Mouse (Mus musculus) heart, adult 11 months (tissue): ENCODE data around the gene Slc39a3.

Experiments used
- DNase-seq: peaks from one replicate; pipeline ENCODE4 v3.0.0; 2022

The Slc39a3 gene

DNA sequence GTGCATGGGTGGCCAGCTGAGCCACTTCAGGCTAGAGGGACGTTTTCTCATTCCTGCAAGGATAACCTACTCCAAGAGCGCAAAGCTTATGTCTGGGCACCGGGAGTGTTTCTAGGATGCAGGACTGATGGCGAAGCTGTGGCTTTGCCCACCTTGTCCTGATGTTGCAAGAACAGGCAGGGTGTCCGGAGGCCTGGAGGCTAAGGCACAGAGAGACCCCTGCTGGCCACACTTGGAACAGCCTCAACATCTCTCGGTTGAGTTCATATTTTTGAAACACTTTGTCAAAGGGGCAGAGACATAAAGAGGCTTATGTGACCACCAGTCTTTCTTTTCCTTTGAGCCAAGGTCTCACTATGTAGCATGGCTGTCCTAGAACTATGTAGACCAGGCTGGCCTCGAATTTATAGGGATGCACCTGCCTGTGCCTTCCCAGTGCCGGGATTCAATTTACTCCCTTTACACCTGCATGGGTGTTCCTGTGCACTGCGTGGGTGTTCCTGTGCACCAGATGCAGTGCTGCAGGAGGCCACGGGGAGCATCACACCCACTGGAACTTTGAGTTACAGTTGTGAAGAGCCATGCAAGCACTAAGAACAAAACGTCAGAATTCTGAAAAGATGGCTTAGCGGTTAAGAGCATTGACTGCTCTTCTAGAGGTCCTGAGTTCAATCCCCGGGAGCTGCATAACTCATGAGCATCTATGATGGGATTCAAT lies 4.4 kb upstream of the Slc39a3 start:
- no peak for DNase-seq

DNA sequence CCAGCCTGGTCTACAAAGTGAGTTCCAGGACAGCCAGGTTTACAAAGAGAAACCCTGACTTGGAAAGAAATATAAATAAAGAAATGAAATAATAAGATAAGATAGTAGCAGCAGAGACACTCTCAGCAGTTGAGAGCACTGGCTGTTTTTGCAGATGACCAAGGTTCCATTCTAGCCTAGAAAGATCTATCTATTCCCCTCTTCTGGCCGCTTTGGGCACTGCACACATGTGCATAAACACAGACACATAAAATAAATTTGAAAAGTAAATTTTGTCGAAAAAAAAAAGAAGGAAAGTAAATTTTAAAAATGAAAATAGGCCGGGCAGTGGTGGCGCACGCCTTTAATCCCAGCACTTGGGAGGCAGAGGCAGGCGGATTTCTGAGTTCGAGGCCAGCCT lies 975 bp downstream of the Slc39a3 start:
- no peak for DNase-seq

DNA sequence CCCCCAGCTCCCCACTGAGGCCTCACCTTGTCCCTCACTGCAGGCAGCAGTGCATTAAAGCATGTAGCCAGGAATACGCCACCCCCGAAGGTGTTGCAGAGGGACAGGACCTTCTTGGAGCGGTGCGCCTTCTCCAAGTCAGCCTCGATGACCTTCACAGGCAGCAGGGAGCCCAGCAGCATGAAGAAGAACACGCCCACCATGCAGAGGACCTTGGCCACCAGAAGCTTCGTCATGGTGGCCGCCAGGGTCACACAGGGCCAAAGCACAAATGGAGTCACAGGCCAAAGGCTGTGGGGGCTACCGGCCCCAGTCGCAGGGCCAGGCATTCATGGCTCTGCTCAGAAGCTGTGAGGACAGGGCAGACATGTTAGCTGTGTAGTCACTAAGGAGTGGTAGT lies 3.6 kb downstream of the Slc39a3 start:
- DNase-seq: no peak

DNA sequence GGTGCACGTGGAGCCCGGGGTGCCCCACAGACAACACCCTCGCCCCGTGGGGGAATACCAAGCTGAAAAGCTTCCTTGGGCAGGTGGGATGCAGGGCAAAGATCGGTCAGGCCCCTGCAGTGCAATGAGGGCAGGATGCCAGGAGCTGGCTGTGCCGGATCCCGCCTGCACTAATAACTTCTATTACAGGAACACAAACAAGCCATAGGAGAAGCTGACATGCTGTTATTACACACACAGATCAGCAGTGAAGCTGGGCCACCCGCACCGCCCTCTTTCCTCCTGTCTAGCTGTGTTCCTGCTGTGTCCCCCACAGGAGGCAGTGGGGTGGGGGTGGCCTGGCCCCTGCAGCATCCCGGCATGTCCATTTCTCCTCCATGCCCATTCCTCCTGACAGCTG lies 8.2 kb downstream of the Slc39a3 start:
- DNase-seq: no peak

DNA sequence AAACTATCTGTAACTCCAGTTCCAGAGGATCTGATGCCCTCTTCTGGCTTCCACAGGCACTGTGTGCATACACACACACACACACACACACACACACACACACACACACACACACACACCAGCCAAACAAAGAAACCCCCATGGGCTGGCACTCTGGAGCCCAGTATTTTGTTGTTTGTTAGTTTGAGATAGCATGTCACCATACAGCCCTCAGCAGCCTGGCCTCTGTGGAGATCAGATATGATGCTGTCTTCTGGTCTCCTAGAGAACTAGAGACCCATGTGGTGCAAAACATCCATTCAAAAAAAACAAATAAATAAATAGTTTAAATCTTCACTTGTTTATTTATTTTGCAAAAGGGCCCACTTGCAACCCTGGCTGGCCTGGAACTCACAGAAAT lies 9.0 kb downstream of the Slc39a3 start:
- no peak for DNase-seq

DNA sequence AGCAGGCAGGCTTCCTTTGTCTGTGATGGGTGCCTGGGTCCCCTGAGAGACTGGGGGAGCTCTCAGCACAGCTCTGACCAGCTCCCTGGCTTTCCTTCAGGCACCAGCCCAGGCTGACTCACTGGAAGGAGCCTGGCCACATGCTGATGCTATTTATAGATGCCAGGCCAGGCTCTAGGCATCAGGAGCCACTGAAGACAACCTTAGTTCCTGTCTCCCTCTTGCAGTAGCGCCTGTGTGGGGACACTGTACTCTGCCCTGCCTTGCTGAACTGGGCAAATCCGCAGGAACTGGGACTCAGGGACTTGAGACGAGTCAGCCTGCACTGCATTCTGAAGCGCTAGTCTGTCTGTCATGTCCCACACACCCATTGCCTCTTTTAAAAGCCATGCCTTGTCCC lies 9.9 kb downstream of the Slc39a3 start:
- DNase-seq: peak; percentile 94

DNA sequence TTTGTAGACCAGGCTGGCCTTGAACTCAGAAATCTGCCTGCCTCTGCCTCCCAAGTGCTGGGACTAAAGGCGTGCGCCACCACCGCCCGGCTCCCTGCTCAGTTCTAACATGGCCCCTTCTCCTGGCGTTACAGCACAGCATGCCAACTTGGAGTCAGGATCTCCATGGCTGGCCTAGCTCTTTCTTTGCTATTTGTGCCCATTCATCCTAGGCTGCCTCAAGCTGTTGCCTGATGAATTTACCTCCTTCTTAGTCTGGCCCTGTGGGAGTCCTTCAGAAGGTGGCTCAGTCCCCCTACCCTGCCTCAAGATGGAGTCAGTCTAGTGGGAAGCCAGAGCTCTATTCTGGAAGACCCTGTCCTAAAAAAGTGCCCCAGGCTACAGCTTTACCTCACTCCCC lies 10.4 kb downstream of the Slc39a3 start:
- DNase-seq: no peak

DNA sequence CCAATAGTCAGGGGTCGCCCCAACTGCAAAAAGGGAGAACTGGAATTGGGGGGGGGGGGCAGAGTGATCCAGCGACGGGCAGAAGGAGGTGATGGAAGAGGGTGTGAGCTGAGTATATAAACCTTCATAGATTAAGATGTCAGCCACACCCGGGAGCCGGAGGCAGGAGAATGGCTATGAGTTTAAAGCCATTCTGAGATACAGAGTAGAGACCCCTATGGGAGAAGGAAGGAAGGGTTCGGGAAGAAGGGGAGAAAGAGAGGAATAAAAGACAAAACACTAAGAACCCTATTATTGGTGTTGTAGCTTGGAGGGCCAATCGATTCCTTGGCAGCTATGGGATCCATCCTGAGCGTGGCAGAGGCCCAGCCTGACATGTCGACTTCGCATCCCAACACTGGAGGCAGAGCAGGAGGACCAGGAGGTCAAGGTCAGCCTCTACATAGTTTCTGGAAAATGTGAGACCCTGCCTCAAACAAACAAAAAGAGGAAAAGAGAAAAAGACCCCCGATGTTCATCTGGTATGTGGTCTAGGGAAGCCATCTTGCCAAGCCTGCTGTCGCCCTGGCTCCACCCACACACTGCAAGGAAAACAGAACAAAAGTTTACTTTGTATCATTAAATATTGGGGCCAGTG lies 11.5 kb downstream of the Slc39a3 start, which contains the start of gene Diras1:
Diras1 (minus strand) TSS at position 24 of the 637 bp plus-strand sequence.
- DNase-seq: no peak

DNA sequence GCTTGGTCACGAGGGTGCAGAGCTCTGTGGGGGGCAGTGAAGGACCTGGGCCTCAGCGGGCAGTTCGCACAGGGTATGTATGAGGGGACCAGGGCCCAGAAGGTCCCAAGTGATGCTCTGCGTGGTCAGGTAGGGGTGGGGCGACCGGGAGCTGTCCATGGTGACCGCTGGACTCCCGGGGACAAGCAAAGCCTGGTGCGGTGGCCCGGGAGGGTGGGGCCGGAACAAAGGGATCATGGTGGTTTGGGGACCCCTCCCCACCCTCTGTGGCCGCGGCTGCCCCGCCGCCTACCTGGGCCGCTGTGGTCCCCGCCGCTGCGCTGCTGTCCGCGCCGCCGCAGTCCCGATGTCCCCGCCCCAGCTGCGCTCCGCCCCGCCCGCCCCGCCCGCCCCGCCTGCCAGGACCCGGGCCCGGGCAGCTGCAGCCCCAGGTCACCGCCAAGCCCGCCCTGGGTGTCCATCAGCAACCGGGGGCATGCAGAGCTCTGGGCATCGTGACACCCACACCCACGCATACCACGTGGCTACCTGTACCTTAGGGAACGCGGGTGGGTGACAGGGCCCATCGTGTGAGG lies 12.1 kb downstream of the Slc39a3 start:
- DNase-seq: no peak

DNA sequence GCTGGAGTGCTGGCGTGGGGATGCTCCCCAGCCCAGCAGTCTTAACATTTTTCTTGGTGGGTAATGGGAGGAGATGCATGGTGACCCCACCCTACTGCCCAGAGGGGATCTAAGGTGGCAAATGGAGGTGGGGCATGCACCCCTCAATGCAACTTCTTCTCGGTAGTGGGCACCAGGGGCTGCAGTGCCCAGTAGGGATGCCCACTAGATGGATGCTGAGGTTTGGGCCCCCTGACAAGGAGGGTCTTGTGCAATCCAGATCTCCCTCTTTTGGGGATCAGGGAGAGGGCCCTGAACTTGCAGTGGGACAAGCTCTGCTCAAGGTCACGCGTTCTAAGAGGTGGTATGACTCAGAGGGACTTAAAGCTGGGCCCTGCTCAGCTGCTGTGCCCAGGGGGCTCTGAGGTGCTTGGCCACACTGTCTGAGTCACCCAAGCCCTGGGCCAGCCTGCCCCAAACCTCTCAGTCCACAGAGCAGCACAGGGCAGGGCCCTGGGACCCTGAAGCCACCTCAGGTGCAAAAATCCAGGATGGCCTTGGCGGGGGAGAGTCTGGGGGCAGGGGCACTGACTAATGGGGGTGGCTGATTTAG lies 12.8 kb downstream of the Slc39a3 start:
- DNase-seq: no peak

DNA sequence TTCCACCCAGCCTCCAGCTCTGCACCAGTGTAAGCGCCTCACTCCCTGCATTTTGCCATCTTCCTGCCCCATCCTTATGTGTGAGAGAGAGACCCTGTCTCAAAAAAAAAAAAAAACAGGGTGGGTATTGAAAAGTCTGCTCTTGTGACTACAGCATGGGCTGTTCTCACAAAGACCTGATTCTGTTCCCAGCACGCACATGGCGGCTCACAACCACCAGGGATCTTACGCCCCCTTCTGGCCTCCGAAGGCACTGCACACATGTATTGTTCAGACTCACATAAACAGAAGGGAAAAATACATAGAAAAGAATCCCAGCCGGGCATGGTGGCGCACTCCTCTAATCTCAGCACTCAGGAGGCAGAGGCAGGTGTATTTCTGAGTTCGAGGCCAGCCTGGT lies 14.5 kb downstream of the Slc39a3 start:
- DNase-seq: no peak

DNA sequence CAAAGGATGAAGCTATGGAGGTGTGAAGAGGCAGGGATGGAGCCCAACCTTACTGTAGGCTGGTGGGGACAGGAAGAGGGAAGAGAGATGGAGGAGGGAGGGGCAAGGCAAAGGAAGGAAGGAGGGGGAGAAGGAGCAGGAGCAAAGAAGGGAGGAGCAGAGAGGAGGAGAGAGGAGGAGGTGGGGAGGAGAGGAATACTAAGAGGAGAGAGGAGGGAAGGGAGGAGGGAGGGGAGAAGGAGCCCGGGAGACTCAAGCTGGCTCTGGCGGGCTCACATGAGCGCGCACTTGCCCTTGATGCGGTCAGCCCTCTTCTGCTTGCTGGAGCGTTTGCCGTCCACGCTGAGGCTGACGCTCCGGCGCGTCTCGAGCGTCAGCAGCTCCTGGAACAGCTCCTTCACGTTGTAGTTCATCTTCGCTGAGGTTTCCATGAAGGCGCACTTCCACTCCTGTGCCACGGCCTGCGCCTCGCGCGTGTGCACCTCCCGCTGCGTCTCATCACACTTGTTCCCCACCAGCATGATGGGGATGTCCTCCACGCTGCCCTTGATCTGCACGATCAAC lies 15.6 kb downstream of the Slc39a3 start:
- no peak for DNase-seq

DNA sequence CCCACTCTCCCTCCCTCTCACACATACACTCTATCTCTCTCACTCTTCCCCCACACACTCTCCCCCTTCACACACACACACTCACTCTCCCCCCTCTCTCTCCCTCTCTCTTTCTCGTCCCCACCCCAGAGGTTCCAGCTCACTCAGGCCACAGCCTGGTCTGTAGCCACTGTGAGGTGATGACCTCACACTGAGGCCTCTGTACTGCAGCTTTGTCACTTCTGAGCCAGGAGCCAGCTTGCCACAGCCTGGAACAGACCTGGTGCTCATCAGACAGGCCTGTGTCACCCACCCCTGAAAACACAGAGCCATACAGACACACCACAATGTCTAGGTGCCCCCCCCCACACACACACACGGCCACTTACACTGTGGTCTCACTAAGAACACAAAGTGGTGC lies 17.0 kb downstream of the Slc39a3 start:
- DNase-seq: no peak

DNA sequence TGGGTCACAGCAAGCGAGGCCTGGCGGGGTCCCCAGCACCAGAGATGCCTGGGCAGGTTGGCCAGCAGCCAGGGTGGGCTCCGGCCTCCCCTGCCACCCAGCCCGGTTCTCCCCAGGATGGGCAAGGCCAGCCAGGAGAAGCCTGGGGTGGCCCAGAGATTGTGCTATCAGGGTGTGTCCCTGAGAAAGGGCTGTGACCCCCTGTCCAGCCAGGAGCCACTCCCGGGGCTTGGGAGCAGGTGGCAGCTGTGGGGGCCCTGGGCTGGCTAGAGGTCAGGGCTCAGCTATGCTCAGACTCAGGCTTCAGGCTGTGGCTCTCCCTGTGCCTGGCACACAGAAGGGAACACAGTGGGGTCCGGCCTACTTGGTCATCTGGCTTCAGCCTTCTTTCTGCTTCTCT lies 17.5 kb downstream of the Slc39a3 start:
- DNase-seq: no peak

DNA sequence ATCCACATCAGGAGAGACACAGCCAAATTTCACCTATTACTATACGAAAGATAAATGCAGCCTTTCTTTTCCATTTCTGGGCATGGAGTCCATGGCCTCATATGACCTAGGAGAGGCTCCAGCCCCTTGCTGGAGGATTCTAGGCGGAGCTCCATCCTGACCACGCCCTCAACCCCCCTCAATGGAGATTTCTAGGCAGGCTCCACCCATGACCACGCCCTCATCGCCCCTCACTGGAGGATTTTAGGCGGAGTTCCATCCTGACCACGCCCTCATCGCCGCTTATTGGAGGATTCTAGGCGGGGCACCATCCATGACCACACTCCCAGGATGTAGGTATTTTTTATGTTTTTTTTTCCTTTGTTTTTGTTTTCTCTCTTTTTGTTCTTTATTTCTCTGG lies 18.9 kb downstream of the Slc39a3 start:
- DNase-seq: no peak

DNA sequence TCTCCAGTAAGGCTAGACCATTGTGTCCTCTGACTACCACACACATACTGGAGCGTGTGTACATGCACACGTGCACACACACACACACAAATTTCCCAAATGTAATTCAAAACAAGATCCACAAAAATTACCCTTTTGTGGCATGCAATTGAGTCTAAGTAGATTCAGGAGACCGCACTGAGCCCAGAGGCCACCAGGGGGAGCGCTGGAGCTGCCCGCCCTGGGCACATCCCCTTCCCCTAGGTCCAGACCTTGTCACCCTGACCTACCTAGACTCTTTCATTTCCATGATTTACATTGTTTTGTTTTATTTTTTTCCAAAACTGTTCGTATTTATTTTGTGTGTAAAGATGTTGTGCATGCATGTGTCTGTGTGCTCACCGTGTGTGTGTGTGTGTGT lies 20.6 kb downstream of the Slc39a3 start:
- no peak for DNase-seq

DNA sequence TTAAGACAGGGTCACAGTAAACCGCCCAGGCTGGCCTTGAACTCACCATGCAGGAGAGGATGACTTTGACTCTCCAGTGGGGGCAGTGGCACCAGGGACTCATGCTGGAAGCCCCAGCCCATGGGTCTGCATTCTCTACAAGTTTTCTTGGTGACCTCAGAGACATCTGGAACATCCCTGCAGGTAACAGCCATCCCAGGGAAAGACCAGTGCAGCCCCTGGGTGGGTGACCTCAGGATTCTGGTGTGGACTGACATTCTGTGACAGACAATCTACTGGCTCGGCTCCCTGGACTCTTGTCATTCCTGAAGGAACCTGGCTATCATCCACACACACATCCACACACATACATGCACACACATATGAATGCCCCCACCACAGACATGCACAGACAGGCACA lies 21.6 kb downstream of the Slc39a3 start:
- no peak for DNase-seq

DNA sequence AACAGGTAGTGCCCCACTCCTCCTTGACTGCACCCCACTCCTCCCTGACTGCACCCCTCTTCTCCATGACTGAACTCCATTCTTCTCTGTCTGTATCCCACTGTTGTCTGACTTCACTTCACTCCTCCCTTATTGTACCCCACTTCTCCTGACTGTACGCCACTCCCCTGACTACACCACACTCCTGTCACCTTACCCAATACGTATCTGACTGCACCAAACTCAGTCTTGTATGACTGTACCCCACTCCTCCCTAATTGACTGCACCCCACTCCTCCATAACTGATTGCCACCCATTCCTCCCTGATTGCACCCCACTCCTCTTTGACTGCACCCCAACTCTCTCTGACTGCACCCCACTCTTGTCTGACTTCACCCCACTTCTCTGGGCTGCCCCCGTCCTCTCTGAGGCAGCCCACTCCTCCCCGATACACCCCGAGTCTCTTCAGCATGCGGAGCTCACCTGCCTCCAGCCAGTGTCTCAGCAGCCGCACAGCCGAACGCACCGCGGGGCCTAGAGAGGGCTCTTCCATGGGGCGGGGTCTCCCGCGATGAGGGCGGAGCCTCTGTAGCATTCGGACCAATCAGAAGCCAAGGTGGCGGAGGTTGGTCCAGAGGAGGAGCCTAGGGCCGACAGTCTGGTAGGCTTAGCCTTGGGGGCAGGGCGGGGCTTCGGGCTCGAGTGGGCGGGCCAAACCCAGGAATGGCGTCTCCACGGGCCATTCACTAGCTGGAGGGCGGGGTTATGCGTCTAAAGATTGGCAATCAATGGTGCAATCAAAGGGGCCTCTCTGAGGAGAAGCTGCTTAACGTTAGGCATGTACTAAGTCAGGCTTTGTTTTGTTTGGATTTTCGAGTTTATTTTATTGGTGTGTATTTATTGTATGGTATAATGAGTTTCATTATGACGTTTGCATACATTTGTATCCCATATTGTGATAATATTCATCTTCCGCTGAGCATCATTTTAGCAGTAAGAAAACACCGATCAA lies 22.5 kb downstream of the Slc39a3 start, which contains the start of gene Gng7:
Gng7 (minus strand) TSS at position 553 of the 992 bp plus-strand sequence.
- peak; percentile 99 for DNase-seq

DNA sequence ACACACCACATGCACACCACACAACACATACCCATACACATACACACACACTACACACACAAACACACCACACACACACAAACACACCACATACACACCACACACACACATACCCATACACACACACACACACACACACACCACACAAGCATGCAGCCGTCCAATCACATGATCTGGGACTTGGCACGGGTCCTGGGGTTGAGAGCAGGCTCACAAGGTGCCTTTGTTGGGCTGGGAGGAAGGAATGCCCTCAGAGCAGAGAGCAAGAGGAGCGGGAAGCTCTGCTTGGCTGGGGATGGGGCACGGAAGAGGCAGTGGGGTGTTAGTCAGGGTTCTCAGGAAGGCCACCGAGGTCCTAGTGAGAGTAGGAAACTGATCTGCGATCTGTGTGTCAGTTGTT lies 26.4 kb downstream of the Slc39a3 start:
- DNase-seq: no peak

DNA sequence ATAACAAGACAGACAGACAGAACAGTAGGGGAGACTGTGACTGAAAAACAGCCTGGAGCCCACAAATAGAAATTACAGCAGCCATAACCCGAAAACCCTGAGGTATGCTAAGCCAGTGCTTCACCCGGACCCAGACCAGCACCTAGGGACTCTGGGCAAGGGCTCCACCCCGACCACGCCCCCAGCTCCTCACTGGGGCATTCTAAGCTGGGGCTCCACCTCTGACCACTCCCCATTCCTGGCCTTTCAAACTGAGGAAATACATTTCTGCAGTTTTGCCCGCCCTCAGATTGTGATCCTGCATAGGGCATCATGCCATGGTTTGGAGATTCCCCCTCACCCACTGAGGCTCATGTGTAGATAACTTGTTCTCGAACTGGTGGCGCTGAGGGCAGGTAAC lies 30.0 kb downstream of the Slc39a3 start:
- no peak for DNase-seq

DNA sequence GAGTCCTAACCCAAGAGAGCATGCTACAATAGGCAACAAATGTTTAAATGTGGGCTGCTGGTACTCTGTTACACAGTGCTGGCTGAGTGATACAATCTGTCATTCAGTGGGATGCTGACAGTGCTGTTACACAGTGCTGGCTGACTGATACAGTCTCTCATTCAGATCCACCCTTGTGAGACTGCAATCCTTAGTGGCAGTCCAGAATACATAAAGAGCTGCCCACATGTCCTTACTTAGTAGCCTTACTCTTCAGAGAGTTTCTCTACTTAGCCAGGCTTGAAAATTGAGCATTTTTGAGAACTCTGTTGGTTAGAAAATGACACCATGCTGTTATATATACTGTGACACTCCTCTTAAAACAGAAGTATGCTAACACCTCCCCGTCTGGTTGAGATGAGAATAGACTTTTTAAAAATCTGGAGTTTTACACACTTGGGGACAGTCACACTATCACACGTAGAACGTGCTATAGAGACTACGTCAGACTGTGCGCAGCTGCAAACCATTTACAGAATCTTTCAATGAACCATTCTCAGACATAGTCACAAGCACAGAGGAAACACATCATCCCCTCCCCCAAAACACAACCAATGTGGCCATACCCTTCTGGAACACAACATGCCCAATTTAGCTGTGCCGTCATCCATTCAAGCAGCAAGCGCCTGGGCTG lies 31.1 kb downstream of the Slc39a3 start:
- no peak for DNase-seq

DNA sequence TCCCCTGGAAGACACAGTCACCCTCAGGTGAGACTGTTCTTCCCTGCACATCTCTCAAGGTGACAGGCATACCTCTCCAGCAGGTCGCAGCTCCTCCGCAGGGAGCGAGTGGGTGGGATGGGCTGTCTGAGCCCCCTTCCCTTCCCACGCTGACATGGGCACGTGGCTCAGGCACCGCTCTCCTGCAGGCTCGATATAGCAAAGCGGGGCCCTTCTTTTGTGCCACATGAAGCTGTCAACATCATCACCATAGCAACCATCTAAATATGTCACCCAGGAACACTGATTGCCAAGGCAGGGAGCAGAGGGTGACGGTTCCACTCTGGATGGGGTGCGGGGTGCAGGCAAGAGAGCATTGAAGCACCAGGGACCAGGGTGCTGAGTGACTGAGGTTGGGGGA lies 36.1 kb downstream of the Slc39a3 start:
- no peak for DNase-seq
